Mouse (Mus musculus) hindbrain, embryonic 16.5 days (tissue): ENCODE results near the gene Ngdn. TPM values are rescaled to one million over a fixed set of nuclear protein-coding genes. Genes with fewer than 3 reads are reported as not detected.
"Not testable (repeated sequence)": the region's sequence is repeated elsewhere in the genome, so short reads cannot be mapped to it uniquely, and the experiment has no call there.

ENCODE experiments used
- ATAC-seq: fragments of 200-750 bp; cut with Nextera tagmentation; 2 replicates; pipeline ENCODE4 v1.8.0; 2017; ENCODE audit warnings: moderate TSS enrichment, moderate library complexity
- H3K27ac ChIP-seq: fragments of 300-500 bp; sonication (generic); 2 replicates; pipeline ENCODE4 v1.5.1; 2014; ENCODE audit warnings: low read depth, mild to moderate bottlenecking, control low read depth, low read length, moderate library complexity
- H3K27me3 ChIP-seq: fragments of 300-500 bp; sonication (generic); replicated peaks from 2 replicates; pipeline ENCODE4 v1.6.1; 2014; ENCODE audit warnings: low read length; ENCODE audit not compliant: control insufficient read depth, insufficient read depth
- H3K36me3 ChIP-seq: fragments of 300-500 bp; sonication (generic); 2 replicates; pipeline ENCODE4 v1.6.1; 2014; ENCODE audit warnings: mild to moderate bottlenecking, low read length, moderate library complexity, mixed read lengths; ENCODE audit not compliant: control insufficient read depth, insufficient read depth
- H3K4me1 ChIP-seq: fragments of 300-500 bp; sonication (generic); 2 replicates; pipeline ENCODE4 v1.6.1; 2014; ENCODE audit warnings: low read depth, low read length; ENCODE audit not compliant: control insufficient read depth, insufficient read depth
- H3K4me2 ChIP-seq: fragments of 300-500 bp; sonication (generic); 2 replicates; pipeline ENCODE4 v1.6.1; 2014; ENCODE audit warnings: mild to moderate bottlenecking, low read length, control low read depth, moderate library complexity
- H3K4me3 ChIP-seq: fragments of 300-500 bp; sonication (generic); 2 replicates; pipeline ENCODE4 v1.5.1; 2014; ENCODE audit warnings: mild to moderate bottlenecking, low read length, control low read depth, moderate library complexity
- H3K9ac ChIP-seq: fragments of 300-500 bp; sonication (generic); 2 replicates; pipeline ENCODE4 v1.6.1; 2014; ENCODE audit warnings: low read depth, mild to moderate bottlenecking, control low read depth, low read length, moderate library complexity
- H3K9me3 ChIP-seq: fragments of 300-500 bp; sonication (generic); 2 replicates; pipeline ENCODE4 v1.6.1; 2014; ENCODE audit warnings: mild to moderate bottlenecking, low read length, moderate library complexity; ENCODE audit not compliant: control insufficient read depth
- WGBS: fragments of 180-500 bp; shearing (Covaris S2); extraction: QIAGEN DNeasy Blood & Tissue Kit; methylation state at CpG from one replicate; pipeline ENCODE4 v1.1.7; 2014; 5-methylcytosine and 5-hydroxymethylcytosine counted together
- polyA plus RNA-seq: library from polyadenylated mRNA; unstranded; fragments of >200 nt; fragmentation: Nextera tagmentation; extraction: Ambion mirVana; gene quantifications from 2 replicates; pipeline ENCODE4 v1.2.1, GENCODE M21; 2015

The Ngdn gene
- polyA plus RNA-seq, 1 experiment from 2014 or later: 48.2 TPM

DNA sequence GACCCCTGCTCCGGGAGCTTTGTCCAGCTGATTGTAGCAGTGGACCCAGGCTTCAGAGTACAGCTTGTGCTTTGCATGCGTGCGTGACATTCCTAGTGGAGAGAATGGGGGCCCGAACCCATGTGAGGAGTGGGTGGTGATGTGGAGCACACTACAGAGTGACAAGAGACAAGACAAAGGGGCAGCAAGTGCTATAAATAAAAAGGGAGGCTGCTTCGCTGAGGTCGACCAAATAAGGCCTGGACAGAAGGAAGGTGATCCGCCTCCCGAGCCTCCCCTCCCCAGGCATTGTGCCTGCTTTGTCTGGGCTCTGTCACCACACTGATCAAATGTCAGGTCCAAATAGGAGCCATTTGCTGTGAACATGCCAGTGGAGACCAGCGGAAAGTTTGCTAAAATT lies 18.5 kb upstream of the Ngdn start:
- H3K4me3 ChIP-seq: no peak overlapping the region
- H3K36me3 ChIP-seq: no peaks in the 10 kb centered on the region
- H3K27ac ChIP-seq: no peak overlapping the region
- ATAC-seq: no peak
- H3K4me2 ChIP-seq: no peak overlapping the region
- no peaks in the 10 kb centered on the region for H3K27me3 ChIP-seq
- 42% methylated on average over 9 of the region's 9 CpGs for WGBS
- H3K4me1 ChIP-seq: peaks cover 14% of the 10 kb centered on the region
- H3K9me3 ChIP-seq: no peaks in the 10 kb centered on the region
- H3K9ac ChIP-seq: no peak overlapping the region

DNA sequence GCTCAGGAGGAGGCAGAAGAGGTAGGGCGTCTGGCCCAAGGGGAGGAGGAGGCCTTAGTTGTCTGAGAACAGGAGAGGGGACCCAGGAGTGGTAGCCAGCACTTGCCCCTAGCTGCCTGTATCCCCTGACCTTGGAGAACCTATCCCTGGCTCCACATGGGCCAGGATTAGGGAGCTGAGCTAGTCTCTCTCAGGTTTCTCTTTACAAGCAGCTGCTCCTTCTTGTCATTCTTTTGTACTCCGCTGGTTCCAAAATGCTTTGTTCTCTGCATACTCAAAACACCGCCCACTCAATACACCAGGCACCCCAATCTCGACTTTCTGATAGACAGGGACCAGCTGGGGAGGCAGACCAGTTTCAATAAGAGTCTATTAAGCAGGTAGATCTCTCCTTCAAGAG lies 18.0 kb upstream of the Ngdn start:
- Histone ChIP-seq H3K36me3 (no peaks in the 10 kb centered on the region), H3K27ac (no peak overlapping the region), H3K4me3 (no peak overlapping the region), H3K9me3 (no peaks in the 10 kb centered on the region), H3K4me1 (peaks cover 14% of the 10 kb centered on the region), H3K27me3 (no peaks in the 10 kb centered on the region), H3K4me2 (no peak overlapping the region), H3K9ac (no peak overlapping the region)
- ATAC-seq: no peak
- WGBS: 37% methylated on average over 4 of the region's 4 CpGs

DNA sequence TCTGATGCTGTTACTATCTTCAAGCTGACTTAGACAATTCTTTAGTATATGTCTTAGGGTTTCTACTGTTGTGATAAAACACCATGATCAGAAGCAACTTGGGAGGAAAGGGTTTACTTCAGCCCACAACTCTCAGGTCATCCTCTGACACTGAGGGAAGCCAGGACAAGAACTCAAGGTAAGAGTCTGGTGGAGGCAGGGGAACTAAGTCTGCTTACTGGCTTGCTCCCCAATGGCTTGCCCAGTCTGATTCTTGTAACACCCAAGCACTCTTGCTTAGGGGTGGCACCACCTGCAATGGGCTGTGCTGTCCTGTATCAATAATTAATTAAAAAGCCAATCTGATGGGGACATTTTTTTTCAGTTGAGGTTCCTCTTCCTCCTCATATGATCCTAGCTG lies 16.6 kb upstream of the Ngdn start:
- no peak overlapping the region for H3K4me3 ChIP-seq
- H3K36me3 ChIP-seq: no peaks in the 10 kb centered on the region
- no peak for ATAC-seq
- H3K27me3 ChIP-seq: no peaks in the 10 kb centered on the region
- H3K9me3 ChIP-seq: no peaks in the 10 kb centered on the region
- no peak overlapping the region for H3K4me2 ChIP-seq
- no peak overlapping the region for H3K27ac ChIP-seq
- no peak overlapping the region for H3K9ac ChIP-seq
- peaks cover 14% of the 10 kb centered on the region for H3K4me1 ChIP-seq

DNA sequence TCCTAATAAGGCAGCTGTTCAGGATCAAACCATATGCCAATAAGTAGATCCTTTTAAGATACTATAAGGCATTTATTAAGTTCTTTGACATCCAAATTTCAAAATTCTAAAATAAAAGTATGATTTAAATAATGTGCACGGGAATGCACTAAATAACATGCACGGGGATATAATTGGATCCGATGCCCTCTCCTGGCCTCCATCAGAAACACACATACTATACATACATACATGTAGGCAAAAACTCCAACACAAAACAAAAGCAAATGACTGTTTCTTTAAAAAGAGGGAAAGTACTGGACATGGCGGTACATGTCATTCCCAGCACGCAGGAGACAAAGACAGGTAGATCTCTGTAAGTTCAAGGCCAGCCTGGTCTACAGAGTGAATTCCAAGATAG lies 15.4 kb upstream of the Ngdn start:
- H3K4me1 ChIP-seq, H3K9ac ChIP-seq, ATAC-seq, H3K4me2 ChIP-seq, H3K27me3 ChIP-seq, H3K27ac ChIP-seq, H3K36me3 ChIP-seq, H3K9me3 ChIP-seq, H3K4me3 ChIP-seq: not testable (repeated sequence)
- WGBS: 83% methylated on average over 5 of the region's 5 CpGs

DNA sequence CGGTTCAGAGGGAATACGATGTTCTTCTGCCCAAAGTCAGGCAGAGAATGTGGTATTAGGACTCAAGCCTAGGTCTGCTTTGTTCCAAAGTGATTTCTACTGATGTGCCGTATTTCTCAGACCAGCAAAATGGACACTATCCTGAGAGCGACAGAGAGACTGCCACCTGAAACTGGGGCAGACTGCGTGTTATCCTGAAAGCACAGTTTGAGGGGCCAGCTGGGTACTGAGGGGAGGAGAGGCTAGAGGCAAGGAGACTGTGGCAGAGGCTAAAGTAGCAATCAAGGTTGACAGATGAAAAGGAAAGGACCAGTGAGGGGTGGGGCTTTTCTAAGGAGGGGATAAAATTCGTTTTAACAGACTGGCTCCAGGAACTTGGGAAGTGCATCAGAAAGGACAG lies 14.4 kb upstream of the Ngdn start:
- H3K36me3 ChIP-seq: no peaks in the 10 kb centered on the region
- H3K4me2 ChIP-seq: no peak overlapping the region
- no peak for ATAC-seq
- no peak overlapping the region for H3K9ac ChIP-seq
- H3K9me3 ChIP-seq: no peaks in the 10 kb centered on the region
- no peaks in the 10 kb centered on the region for H3K27me3 ChIP-seq
- WGBS: 88% methylated on average over 6 of the region's 6 CpGs
- no peak overlapping the region for H3K4me3 ChIP-seq
- peaks cover 2% of the 10 kb centered on the region; the same call in 1 of the 2 replicates for H3K4me1 ChIP-seq
- no peak overlapping the region for H3K27ac ChIP-seq

DNA sequence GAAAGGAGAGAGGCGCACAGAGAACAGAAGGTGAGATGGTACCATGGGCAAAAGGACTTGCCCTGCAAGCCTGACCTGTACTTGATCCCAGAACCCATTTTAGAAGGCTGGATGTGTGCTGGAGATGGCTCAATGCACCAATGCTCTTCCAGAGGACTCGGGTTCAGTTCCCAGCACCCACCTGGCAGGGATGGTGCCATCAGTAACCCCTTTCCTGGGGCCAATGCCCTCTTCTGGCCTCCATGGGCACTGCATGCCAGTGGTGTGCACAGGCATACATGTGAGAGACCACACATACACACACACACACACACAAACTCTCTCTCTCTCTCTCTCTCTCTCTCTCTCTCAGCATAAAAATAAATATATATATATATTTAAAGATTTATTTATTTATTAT lies 13.8 kb upstream of the Ngdn start:
- 96% methylated on average over 2 of the region's 2 CpGs for WGBS
- H3K9me3 ChIP-seq: no peaks in the 10 kb centered on the region
- no peak overlapping the region for H3K27ac ChIP-seq
- no peaks in the 10 kb centered on the region for H3K27me3 ChIP-seq
- H3K9ac ChIP-seq: no peak overlapping the region
- peaks cover 2% of the 10 kb centered on the region; the same call in 1 of the 2 replicates for H3K4me1 ChIP-seq
- H3K4me2 ChIP-seq: no peak overlapping the region
- ATAC-seq: no peak
- H3K4me3 ChIP-seq: no peak overlapping the region
- no peaks in the 10 kb centered on the region for H3K36me3 ChIP-seq

DNA sequence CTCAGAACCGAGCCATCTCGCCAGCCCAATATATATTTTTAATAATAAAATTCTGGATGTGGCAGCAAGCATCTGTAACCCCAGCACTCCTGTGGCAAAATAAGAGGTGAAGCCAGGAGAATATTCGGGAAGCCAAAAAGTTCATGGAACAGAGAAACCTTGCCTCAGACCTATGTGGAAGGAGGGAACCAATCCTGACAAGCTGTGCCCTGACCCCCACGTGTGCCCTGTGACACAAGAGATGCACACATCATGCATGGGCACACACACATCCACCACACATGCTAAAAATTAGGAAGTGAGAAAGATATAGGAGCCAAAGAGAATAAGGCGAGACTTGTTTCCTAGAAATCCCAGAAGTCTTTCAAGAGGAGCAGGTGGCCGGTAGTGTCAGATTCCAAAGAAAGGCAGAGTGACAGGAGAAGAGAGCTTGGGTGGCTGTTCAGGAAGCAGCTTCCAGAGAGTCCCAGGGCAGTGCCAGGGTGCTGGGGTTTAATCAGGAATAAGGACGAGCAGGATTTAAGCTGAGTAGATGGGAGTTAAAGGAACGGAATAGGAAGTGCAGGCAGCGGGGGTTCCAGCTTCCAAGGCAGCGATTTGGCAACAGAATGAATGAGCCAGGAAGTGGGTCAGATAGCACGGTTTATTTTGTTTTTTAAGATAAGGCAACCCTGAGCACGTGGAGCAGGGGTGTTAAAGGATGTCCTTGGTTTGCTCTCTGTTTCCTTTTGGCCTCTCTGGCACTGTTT lies 13.1 kb upstream of the Ngdn start:
- Histone ChIP-seq H3K4me1 (peaks cover 2% of the 10 kb centered on the region; the same call in 1 of the 2 replicates), H3K4me3 (no peak overlapping the region), H3K9me3 (no peaks in the 10 kb centered on the region), H3K27ac (no peak overlapping the region), H3K9ac (no peak overlapping the region), H3K36me3 (no peaks in the 10 kb centered on the region), H3K27me3 (no peaks in the 10 kb centered on the region), H3K4me2 (no peak overlapping the region)
- no peak for ATAC-seq
- WGBS: 56% methylated on average over 12 of the region's 12 CpGs

DNA sequence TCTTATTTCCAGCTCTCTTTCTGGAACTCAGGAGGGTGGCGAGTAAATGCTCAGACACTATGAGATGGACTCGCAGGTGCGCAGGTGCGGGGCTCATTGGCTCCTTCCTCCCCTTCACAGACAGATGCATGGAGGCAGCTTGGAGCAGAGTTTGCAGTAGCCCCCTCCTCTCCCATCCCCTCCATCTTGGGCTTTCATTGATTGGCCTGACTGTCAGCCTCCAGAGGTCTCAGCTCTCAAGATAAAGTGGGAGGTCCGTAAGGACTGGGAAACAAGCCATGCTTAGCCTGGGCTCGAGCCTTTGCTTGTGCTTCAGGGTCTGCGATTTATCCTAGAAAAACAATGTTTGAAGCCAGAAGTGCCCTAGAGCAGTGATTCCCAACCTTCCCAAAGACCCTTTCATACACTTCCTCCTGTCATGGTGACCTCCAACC lies 12.6 kb upstream of the Ngdn start:
- ATAC-seq: no peak
- no peak overlapping the region for H3K9ac ChIP-seq
- H3K27ac ChIP-seq: no peak overlapping the region
- peaks cover 2% of the 10 kb centered on the region; the same call in 1 of the 2 replicates for H3K4me1 ChIP-seq
- H3K27me3 ChIP-seq: no peaks in the 10 kb centered on the region
- no peaks in the 10 kb centered on the region for H3K9me3 ChIP-seq
- H3K4me2 ChIP-seq: no peak overlapping the region
- H3K4me3 ChIP-seq: no peak overlapping the region
- H3K36me3 ChIP-seq: no peaks in the 10 kb centered on the region
- 63% methylated on average over 7 of the region's 7 CpGs for WGBS

DNA sequence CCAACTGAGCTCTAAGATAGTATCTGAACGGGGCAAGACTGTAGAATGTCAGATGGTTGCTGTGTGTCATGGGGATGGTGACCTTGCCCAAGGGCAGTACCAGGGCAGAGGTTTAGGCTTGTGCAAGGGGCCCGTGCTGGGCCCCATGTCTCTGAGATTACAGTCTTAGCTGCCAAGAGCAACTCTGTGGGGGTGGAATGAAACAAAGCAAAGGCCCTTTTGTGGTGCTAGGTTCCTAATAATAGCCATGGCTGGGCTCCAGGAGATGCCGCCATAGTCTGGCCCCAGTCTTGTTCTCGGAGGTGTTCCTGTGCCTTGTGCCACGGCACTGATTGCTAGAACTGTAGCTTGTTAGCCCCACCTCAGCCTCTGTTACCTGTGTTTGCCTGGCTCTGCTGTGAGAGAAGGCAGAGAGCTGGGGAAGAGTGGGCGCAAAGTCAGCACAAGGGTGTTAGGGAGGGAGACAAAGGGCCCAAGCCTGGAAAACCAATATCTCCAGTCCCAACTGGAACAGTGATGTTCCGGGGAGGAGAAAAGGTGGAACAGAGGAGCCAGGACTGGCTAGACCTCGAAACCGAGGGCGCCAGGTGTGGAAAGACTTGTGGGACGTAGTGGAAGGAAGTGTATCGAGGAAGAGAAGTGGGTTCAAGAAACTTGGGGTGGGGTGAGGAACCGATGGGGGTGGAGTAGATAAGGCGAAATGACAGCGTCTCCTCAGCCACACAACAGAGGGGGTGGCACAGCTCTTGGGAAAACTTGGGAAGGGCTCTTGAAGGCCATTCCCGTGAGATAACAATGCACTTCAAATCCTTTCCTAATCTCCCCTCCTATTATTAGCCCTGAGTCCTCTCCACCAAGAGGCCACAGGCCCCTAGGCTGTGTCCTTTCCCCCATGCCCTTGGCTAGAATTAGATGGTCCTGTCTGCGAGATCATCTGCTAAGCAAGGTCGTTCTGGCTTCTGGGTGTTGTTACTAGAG lies 11.1 kb upstream of the Ngdn start:
- H3K4me2 ChIP-seq: no peak overlapping the region
- H3K4me1 ChIP-seq: peaks cover 2% of the 10 kb centered on the region; the same call in 1 of the 2 replicates
- no peak overlapping the region for H3K4me3 ChIP-seq
- no peaks in the 10 kb centered on the region for H3K36me3 ChIP-seq
- no peaks in the 10 kb centered on the region for H3K9me3 ChIP-seq
- H3K9ac ChIP-seq: no peak overlapping the region
- no peak overlapping the region for H3K27ac ChIP-seq
- 72% methylated on average over 18 of the region's 18 CpGs for WGBS
- no peaks in the 10 kb centered on the region for H3K27me3 ChIP-seq
- no peak for ATAC-seq
